Mouse (Mus musculus) urinary bladder, postnatal 36 days (tissue): ENCODE data around the gene Traf4.

Source experiments
- DNase-seq, 2 experiments: peaks; one replicate each; pipeline ENCODE4 v3.0.0; 2022; ENCODE audit warnings: low spot score in 2 of 2, mixed read lengths in 1 of 2

Traf4 gene

DNA sequence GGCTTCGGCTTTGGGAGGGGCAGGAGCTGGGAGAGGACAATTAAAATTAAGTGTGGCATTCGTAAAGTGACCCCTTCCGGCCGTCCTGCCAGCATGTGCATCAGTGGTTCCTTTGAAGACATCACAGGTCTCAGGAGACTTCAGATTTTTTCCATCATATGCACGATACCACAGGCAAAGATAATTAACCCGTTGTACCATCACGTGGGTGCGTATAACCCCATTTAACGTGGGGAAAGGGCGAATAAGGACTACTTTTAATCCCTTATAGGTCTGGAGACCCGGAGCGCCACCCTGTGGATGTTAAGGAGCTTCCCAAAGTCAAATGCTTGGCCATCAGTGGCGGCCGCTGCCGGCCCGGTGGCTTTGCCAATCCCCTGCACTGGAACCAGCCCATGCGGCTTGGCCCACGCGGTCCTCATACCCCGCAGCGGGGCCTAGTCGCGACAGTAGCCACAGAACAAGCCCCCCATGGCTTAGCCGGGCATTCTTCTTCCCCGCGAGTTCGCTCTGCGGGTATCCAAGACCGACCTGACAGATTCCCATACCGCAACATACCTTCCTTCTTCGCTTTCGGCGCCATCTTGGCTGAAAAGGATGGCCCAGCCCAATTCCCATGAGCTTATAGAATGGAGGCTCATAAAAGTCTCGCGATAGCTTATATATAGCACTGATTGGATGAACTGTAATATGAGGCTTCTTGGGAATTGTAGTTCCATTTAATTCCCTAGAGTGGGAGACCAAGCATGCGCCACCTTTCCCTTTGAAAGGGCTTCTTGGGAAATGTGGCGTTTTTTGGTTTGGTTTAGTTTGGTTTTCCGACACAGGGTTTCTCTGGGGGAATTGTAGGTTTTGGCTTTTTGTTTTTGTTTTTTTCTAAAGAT lies 17.8 kb upstream of the Traf4 start, which contains the start of gene Rpl23a:
TSS of gene Rpl23a (minus strand) at position 624 of the 884 bp plus-strand sequence.
- peak; percentile 76 to 77 for DNase-seq

DNA sequence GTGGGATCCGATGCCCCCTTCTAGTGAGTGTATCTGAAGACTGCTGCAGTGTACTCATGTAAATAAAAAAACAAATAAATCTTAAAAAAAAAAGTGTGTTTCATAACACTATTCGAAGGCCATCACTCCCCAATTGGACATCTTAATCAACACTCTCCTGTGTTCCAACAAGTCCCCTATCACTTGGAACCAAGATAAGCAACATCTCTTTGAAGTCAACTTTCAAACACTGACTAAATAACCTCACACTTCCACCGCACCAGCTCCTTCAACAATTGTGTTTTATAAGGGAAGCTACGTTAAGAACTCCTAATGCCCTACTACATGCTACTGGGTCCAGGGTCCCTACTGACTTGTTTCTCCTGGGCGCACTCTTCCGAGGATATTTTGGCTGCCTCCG lies 17.1 kb upstream of the Traf4 start:
- no peak for DNase-seq

DNA sequence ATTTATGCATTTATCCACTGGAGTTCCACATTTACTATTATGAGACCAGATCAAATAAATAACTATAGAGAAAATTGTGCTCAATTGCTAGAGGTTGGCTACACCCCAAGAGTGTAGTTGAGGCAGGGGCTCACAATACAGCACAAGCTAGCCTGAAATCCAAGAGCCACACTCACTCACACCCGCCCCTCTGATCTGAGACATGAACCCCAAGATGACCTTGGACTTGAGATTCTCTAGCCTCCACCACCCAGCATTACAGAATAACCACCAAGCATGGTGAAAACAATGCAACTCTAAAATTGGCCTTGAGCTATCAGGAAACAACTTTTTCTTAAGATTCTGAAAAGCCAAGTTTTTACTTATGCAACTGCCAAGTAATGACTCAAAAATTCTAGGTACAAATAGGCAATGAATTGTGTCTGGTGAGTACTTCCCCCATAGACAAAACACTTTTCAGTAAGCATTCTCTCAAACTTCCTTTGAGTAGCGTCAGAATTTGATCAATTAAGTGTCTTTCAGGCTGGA lies 16.5 kb upstream of the Traf4 start:
- no peak for DNase-seq

DNA sequence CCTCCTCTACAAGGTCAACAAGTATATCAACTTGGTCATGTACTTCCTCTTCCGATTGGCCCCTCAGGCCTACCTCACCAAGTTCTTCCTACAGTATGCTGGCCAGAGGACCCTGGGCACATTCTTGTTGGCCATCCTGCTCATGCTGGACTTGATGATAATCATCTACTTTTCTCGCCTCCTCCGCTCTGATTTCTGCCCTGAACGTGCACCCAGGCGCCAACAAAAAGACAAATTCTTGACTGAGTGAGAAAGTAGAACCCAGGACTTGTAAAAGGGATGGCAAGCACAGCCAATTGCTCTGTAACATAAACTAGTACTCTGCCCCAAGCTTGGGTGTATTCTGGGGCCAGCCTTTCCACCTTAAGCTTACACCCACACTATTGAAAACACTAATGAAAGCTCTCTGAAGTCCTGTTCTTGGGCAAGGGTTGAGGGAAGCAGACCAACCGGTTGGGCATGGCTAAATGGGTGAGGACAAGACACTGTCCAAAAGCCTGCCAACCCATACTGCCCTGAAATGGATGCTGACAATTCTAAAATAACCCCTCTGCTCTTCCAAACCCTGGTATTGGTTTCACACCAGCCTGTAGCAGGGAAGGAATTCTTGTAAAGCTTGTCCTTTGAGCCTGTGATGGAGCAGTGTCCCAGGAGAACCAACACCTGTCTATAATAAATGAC lies 14.8 kb upstream of the Traf4 start:
- no peak for DNase-seq

DNA sequence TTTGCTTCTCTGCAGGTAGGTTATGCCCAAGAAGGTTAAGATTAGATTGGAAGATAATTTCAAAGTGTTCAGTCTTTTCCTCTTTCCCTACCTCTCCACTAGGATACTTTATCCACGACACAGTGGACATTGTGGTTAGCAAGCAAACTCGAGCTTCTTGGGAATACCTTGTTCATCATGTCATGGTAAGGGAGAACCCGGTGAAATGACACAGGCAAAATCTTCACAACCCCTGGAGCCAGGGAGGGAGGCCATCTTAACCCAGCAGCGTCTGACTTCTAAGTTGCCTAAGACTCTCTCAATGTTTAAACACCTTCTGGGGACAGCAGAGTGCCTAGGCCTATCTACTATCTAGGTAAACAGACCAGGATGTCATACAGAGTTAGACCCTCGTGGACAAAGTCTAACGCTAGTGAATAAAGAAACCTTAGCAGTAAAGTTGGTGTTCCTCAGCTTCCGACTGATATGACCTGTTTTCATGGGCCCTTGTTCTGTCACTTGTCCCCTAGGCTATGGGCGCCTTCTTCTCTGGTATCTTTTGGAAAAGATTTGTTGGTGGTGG lies 14.1 kb upstream of the Traf4 start:
- no peak for DNase-seq

DNA sequence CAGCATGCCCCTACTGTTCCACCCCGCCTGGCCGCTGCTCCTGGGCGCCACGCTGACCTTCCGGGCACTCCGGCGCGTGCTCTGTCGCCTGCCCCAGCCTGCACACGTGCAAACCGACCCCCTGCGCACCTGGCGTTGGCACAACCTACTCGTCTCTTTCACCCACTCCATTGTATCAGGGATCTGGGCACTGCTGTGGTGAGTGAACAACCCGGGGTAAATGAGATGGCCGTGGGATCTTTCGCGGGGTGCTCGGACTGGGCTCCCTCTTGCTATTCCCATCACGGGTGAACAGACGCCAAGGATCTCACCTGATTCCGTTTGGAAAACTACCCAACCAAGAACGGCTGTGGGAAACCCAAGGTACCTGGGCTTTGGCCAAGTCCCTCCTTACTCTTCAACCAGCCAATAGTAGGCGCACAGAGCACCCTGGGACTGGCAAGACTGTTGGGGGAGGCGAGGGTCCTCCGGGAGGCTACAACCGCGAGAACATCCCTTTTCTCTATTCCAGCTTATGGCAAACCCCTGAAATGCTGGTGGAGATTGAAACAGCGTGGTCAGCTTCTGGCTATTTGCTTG lies 13.6 kb upstream of the Traf4 start:
- DNase-seq: peak; percentile 49 to 51

DNA sequence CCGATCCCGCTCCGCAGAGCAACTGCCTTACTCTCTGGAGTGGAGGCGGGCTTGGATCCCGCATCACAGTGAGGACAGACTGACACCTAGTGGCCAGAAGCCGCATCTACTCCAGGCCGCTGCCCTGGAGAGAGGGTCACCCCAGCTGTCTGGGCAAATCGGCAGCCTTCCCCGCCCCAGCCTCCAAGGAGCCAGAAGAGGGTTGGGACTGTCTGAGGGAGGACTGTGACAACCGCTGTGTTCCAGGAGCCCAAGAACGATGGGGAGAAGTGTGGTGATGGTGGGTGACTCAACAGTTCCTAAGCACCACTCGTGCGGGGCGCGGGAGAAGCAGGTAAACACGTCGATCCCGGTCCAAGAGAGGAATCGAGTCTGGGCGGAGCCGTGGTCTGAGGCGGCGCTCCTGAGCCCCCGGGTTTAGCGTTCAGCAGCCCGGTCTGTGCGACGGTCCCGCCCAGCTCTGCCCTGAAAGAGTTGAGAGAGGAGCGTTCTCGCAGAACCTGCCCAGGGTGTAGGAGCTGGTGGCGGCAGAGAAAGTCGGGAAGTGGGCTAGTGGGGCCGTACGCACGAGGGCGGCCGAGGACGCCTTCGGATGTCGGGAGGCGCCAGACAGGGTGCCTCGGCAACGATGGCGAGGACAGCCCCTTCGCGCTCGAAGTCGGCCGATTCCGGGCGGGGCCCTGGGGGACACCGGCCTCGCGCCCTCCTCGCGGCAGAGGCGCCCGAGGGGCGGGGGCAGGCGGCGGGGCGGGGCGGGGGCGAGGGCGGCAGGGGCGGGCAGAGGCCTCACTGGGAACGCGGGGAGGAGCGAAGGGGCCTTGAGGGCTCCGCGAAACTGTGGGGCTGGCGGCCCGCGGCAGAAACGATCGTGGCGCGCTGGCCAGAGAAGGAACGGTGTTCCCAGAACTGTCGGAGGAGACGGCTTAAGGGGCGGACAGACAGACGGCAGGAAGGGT lies 12.8 kb upstream of the Traf4 start:
- DNase-seq: peak; percentile 93 to 96

DNA sequence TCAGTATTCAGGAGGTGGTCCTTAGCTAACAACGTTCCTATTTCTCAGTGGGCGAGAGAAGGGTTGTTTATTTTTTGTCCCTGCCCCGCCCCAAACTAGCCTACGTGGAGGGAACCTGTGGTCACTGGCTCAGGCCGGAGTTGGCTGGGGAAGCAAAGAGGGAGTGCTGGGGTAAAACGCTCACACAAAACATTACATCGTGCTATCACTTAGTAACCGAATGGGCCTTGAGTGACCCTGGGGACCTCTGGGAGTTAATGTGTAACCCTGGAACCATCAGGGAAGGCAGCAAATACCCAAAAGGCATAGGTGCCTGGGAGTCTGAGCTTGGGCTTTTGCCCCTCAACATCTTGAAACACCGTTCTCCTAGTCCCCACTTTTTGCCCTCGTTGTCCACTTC lies 12.0 kb upstream of the Traf4 start:
- DNase-seq: peak; percentile 37 to 57

DNA sequence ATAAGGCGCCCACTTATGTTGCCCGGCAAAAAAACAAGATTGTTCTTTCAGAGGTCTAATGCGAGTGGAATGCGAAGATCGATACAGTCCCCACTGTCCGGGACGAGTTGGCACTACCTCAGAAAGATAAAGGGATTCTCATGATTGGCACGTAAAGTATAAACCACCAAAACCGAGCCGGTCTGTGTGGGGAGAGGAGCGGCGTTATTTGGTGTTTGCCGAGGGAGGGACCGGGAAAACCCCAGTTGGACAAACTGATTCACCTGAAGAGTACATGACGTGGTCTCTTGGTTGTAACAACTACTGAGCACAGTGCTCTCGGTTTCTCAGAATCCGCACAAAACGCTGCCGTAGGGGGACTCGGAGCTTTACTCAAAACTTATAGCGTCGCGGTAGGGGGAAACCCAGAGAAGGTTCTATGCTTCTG lies 11.5 kb upstream of the Traf4 start:
- DNase-seq: no peak

DNA sequence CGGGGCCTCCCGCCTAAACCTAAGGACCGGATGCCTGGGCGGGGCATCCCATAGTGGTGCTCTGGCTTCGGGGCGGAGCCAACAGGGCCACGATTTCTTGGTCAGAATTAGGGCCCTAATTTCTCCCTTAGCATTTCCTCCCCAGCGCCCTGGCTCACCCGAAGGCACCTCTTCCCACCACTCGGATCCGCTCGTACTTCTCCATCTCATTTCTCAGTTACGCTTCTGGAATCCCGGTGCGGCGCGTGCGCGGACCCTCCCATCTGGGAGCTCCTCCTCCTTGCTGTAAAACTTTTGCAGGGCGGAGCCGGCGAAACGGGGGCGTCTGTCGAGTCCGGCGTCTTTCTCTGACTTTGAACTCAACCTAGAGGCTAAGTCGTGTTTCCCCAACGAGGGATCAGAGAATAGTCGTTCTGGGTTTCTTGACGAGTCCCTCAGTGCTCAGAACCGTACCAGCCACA lies 11.0 kb upstream of the Traf4 start, which contains the start of the genes Nek8 and Tlcd1:
TSS of gene Nek8 (minus strand) at position 274 of the 461 bp plus-strand sequence.
TSS of gene Tlcd1 (plus strand) at position 310 of the 461 bp plus-strand sequence.
- DNase-seq: peak; percentile 89 to 91

DNA sequence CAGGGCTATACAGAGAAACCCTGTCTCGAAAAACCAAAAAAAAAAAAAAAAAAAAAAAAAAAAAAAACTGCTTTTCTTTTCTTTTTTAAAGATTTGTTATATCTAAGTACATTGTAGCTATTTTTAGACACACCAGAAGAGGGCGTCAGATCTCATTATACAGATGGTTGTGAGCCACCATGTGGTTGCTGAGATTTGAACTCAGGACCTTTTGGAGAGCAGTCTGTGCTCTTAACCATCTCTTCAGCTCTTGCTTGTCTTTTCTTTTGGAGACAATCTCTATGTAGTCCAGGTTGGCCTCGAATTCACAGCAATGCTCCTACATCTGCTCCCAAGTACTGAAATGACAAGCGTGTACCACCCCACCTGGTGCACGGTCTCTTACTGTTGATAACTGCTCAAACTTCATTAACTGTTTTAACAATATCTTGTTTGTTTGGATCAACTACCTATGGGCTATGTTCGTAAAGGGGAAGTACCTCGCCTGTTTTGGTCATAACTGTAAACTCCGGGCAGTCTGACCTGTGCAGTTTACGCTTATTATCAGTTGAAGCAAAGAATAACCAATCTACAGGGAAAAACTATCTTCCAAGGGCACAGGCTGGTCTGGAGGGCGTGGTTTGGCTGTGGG lies 10.5 kb upstream of the Traf4 start:
- DNase-seq: no peak

DNA sequence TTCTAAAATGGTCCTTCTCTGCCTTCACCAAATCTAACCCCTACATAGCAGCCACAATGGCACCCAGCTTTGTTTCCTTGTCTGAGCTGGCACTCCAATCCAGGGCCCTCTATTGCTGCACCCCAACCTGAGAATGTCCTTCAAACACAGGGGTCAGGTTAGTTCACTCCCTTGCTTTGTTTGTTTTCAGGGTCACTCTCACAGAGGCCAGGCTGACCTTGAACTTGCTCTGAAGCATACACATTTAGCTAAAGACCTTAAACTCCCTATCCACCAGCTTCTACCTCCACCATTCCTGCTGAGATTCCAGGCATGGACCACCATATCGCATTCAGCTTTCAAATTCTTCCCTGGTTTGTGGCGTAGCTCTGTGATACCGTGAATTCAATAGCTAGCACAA lies 9.1 kb upstream of the Traf4 start:
- DNase-seq: no peak

DNA sequence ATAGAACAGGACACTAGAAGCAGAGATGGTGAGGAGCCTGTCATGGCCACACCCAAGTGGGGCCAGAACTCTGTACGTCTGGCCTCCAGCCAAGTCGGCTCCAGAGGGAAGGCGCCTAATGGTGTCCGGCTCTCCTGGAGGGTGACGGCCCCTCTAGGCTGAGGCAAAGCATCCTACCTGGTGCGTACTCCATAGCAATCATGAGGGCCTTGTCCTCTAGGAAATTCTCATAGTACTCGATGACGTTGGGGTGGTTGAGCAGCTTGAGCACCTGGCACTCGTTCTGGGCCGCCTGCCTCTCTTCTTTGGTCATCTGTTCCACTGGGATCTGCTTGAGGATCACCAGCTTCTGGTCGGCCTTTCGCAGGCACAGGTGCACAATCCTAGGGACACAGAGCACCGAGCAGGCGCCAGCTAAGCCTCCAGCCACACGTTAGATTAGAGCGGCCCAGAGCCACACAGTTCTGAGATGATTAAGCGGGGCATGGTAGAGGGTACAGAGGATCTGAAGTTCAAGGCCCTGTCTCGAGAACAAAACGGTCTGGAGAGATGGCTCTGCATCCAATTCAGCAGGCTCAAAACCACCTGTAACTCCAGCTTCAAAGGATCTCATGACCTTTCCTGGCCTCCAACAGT lies 7.5 kb upstream of the Traf4 start:
- no peak for DNase-seq

DNA sequence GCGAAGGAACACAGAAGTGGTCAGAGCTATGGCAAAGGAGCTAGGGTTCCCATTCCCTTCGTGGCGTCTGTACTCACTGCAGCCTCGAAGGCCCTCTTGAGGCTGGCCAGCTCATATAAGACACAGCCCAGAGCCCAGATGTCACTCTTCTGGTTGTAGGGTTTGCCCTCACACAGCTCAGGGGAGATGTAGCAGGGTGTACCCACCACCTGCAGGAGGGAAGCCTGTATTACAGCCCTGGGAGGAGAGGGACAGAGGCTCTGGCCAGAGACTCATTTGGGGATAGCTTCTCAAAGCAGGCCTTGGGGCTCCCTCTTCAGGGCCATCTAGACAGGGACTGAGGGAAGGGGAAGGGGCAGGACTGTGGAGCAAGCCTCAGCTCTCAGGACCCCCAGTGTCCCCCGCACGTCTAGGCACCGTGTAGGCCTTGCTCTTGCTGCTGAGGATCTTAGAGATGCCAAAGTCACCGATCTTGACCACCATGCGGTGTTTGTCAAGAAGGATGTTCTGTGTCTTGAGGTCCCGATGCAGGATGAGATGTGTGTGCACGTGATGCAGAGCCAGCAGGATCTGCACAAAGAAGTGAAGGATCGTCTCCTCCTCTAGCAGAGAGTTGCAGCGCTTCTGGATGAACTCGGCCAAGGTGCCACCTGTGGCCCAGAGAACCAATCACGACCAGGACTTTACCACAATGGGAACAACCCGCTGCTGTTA lies 6.8 kb upstream of the Traf4 start:
- DNase-seq: no peak

DNA sequence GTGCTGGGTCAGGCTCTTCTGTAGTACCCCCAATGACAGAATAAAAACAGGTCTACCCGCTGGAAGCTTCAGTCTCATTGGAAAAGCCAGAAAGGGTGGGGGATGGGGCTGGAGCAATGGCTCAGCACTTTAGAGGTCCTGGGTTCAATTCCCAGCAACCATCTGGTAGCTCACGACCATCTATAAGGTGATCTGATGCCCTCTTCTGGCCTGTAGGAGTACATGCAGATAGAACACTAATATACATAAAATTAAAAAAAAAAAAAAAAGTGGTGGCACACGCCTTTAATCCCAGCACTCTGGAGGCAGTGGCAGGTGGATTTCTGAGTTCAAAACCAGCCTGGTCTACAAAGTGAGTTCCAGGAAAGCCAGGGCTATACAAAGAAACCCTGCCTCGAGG lies 5.9 kb upstream of the Traf4 start:
- no peak for DNase-seq

DNA sequence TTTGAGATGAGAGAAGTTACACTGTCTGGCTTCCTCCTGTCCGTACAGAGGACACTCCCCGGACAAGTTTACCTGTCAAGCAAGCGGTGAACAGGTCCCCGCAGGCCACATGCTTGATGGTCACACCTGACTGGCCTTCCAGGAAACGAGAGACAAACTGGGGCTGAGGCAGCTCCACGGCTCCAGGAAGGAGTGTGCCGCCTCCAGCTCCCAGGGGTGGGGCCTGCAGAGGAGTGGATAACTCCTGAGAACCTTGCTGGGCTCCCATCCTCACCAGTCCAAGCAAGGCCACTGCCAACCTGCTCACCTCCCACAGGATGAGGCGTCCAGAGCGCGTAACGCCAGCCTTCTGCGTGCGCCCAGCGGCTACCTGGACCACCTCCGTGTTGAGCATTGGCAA lies 4.9 kb upstream of the Traf4 start:
- DNase-seq: peak in 1 of 2 experiments; percentile 48

DNA sequence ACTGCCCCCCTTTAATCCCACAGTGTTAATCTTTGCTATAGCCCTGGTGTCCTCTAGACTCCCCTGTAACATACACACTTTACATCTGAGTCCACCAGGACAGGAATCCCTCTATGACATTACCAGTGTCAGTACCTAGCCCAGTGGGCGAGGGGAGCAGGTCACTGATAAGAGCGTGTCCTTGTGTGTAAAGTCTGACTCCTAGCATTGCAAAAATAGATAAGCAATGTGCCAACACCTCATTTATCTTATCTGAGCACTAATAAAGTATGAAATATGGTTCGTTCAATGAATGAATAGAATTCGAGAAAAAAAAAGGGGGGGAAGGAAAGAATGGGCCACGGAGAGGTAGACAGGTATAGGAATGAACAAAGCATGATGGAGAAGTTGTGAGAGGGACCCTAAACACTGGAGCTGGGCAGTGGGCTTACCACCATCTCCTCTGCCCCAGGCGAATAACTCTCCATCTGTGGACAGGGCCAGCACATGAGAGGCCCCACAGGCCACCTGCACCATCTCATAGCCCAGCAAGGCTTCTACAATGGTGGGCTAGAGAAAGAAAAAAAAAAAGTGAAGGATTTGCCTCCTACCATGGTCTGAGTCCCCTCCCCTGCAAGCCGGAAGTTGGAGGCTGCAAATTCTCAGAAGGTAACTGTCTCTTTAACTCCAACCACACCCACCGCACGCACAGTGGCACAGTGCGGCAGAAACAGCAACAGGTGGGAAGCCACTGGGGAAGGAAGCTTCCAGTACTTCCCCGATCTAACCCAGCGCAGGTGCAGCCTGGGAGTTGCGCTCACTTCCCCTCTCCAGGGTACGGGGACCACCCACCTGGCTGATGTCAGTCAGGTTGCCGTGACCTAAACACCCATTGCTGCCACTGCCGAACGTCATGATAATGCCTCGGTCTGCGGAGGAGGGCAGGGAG lies 3.4 kb upstream of the Traf4 start:
- DNase-seq: no peak
